Mouse (Mus musculus) lung, adult 2 months (tissue): ENCODE measurements around the gene Sec24c. TPM values are rescaled to one million over a fixed set of nuclear protein-coding genes. Genes with fewer than 3 reads are reported as not detected.

Source experiments
- DNase-seq: peaks from one replicate; pipeline ENCODE4 v3.0.0; 2022
- H3K4me1 ChIP-seq: fragments of 200-500 bp; 2 replicates; pipeline ENCODE4 v1.6.1; 2011; ENCODE audit warnings: low read length; ENCODE audit not compliant: control insufficient read depth, insufficient read depth
- H3K4me3 ChIP-seq: fragments of 200-500 bp; replicated peaks from 2 replicates; pipeline ENCODE3; 2011; ENCODE audit warnings: low read depth, mild to moderate bottlenecking, control low read depth, low read length; ENCODE audit errors: extremely low read depth
- CTCF ChIP-seq: fragments of 200-500 bp; IDR thresholded peaks from 2 replicates; pipeline ENCODE4 v1.5.1; 2011; ENCODE audit warnings: mild to moderate bottlenecking, low read length, control low read depth; ENCODE audit not compliant: insufficient read depth
- POLR2A ChIP-seq: fragments of 200-500 bp; IDR thresholded peaks from 2 replicates; pipeline ENCODE4 v1.6.1; 2011; ENCODE audit warnings: low read depth, mild to moderate bottlenecking, control low read depth, low read length, borderline replicate concordance; ENCODE audit errors: extremely low read depth
- WGBS: fragments of 180-500 bp; shearing (Covaris S2); methylation state at CpG from one replicate; pipeline ENCODE4 v1.1.7; 2018; 5-methylcytosine and 5-hydroxymethylcytosine counted together
- polyA plus RNA-seq: library from polyadenylated mRNA; depleted of rRNA; stranded (reverse); fragments of >200 nt; gene quantifications from 2 replicates; pipeline ENCODE4 v1.2.3, GENCODE M21; 2012

The Sec24c gene
- polyA plus RNA-seq, 1 experiment = 175 TPM

DNA sequence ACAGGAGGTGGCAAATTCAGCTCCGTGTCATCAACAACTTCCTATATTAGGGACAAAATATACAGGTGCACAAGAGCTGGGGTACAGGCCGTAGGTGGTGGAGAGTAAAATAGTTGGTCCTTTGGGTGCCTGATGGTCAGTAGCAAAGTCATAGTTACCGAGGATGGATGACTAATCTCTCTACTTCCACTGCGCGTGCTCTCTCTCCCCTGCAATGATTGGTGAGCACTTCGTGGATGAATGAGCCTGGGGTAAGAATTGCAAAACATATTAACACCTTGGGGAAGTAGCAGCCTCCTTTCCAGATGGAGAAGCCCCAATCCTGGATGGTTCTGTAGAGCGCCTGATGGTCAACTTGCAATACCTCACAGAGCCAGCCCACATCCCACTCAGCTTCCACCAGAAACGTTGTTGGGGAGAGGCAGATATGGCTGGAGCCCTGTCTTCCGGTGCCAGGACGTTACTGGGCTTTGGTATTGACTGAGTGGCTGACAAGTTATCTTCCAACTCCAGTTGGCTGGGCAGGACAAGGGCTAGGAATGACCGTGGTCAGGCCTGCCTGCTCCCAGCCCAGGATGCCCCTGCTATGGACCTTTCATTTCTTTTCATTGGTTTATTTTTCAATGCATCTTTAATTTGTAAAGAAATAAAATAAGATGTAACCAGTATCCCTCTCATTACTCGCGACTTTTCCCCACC lies 20.2 kb downstream of the Sec24c start:
- peak overlapping the region; percentile 95 for H3K4me3 ChIP-seq
- no peak for TF ChIP-seq POLR2A
- no peak for TF ChIP-seq CTCF
- WGBS = 38% methylated on average over 13 of the region's 13 CpGs
- H3K4me1 ChIP-seq = peaks cover 17% of the 10 kb centered on the region
- DNase-seq = no peak

- peak; percentile 82 for DNase-seq
- TF ChIP-seq CTCF (no peak), POLR2A (peak; percentile 85; the same call in 1 of the 2 replicates)
- under 1% methylated on average over 111 of the region's 111 CpGs for WGBS
- Histone ChIP-seq H3K4me3 (peak within 1 kb of the TSS; percentile 95), H3K4me1 (peaks cover 17% of the 10 kb centered on the region)
These were observed 21.0 kb downstream of the Sec24c start, which contains the start of gene Fut11 for GRCm38 (mm10) chr14:20694884-20695760. TSS of gene Fut11 (plus strand) at chr14:20694968.

DNA sequence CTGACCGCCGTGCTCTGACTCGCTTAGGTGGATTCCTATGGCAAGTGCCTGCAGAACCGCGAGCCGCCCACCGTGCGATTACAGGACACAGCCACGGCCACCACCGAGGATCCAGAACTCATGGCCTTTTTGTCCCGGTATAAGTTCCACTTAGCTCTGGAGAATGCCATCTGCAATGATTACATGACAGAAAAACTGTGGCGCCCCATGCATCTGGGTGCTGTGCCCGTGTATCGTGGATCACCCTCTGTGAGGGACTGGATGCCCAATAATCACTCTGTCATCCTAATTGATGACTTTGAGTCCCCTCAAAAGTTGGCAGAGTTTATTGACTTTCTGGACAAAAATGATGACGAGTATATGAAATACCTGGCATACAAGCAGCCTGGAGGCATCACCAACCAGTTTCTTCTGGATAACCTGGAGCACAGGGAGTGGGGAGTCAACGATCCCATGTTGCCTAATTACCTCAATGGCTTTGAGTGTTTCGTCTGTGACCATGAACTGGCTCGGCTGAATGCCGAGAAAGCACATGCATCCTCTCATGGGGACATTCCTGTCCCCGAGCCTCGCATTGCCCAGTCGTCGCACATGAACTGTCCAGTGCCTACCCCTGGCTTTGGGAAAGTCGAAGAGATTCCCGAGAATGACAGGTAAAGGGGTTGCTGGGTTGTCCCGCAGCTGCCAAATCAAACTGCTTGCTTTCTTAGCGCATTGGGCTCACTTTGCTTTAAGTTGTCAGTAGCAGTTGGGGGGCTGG lies 21.8 kb downstream of the Sec24c start:
- H3K4me1 ChIP-seq = peaks cover 17% of the 10 kb centered on the region
- peak overlapping the region; percentile 95 for H3K4me3 ChIP-seq
- peak; percentile 22 for DNase-seq
- TF ChIP-seq POLR2A = no peak
- TF ChIP-seq CTCF = no peak
- 11% methylated on average over 27 of the region's 27 CpGs for WGBS

DNA sequence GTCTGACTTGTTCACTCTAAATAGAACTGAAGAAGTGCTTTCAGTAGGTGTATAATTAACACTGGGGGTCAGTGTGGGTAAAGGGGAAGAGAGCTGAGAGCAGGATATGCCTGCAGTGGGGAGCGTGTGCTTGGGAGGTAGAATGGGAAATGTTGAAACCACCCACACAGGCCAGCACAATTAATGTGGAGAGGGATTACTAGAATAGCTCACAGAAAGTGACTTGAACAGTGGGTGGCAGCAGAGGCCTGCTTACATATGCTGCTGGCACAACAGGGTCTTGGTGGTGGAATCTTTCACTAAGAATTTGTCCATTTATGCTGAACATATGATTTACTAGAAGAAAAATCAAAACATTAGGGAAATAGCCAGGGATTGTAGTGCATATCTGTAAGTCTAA lies 22.9 kb downstream of the Sec24c start:
- 5% methylated on average over 1 of the region's 1 CpGs for WGBS
- TF ChIP-seq CTCF (peak; percentile 52), POLR2A (no peak)
- peak; percentile 29 for DNase-seq
- Histone ChIP-seq H3K4me1 (peaks cover 18% of the 10 kb centered on the region), H3K4me3 (peak overlapping the region; percentile 1)

DNA sequence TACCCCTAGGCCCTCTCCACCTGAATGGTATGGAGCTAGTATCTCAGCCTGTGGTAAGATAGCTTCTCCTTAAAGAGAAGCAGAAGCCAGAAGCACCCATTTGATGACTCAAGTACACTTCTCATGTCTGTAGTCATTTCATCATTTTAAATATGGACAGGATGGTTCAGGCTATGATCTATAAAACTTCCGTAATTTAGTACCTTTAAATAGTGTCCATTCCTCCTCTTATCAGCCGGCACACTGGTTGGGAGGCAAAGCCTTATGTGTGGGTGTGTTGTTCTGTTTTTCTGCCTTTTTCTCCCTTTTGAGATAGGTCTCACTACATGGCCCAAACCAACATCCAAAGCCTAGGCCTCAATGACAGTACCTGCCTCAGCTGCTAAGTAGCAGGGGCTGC lies 24.4 kb downstream of the Sec24c start:
- no peak for TF ChIP-seq POLR2A
- no peak for TF ChIP-seq CTCF
- peaks cover 21% of the 10 kb centered on the region for H3K4me1 ChIP-seq
- DNase-seq = no peak
- WGBS = 70% methylated on average over 2 of the region's 2 CpGs
- H3K4me3 ChIP-seq = no peak overlapping the region

GRCm38 (mm10) chr14:20700362-20700761 lies 26.3 kb downstream of the Sec24c start:
- peaks cover 18% of the 10 kb centered on the region for H3K4me1 ChIP-seq
- no peak for DNase-seq
- WGBS = 79% methylated on average over 3 of the region's 3 CpGs
- TF ChIP-seq POLR2A (no peak), CTCF (no peak)
- H3K4me3 ChIP-seq = no peak overlapping the region

DNA sequence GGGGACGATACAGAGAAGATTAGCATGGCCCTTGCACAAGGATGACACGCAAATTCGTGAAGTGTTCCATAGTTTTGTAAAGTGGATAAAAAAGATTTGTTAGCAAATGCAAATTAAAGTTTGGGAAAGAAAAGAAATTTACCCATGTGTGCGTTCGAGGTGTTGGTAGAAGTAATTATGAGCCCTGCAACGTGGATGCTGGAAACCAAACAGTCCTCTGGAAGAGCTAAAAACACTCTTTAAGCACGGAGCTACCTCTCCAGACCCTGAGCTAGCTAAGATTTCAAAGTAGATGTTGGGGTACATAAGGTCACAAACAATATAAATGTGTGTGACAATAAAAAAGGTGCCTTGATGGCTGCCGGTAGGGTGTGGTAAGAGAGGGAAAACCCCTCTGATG lies 27.4 kb downstream of the Sec24c start:
- Histone ChIP-seq H3K4me3 (no peak overlapping the region), H3K4me1 (peaks cover 13% of the 10 kb centered on the region)
- TF ChIP-seq CTCF = no peak
- no peak for TF ChIP-seq POLR2A
- 70% methylated on average over 8 of the region's 8 CpGs for WGBS
- no peak for DNase-seq

DNA sequence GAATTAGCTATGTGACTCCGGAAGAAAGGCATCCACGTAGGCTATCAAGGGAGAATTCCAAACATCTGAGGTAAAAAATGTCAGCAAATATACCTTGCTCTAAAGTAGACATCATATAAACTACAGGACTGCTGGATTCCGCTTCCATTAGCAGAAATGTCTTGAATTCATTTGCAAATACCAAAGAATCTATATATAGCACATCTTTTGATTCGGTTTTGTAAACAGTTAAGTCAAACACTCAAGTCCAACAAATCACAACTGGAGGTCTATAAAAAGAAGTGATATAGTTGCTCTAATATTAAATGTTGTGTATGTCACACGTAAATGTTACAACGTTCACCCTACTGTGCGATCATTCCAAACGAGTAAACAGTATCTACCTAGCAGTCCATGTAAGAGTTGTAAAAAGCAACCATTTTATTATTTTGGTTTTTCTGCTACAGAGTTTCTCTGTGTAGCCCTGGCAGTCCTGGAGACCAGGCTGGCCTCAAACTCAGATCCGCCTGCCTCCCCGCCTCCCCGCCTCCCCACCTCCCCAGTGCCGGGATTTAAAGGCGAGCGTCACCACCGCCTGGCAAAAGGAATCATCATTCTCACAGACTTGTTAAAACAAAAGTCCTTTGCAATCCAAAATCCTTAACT lies 28.1 kb downstream of the Sec24c start:
- TF ChIP-seq POLR2A (no peak), CTCF (no peak)
- Histone ChIP-seq H3K4me3 (peak overlapping the region; percentile 97), H3K4me1 (peaks cover 8% of the 10 kb centered on the region)
- WGBS = 7% methylated on average over 15 of the region's 15 CpGs
- DNase-seq = no peak
